In genomic region chr11:62608826-62609675, GRCm38 (mm10) we compare ENCODE assay signal across 17 mouse cellular contexts. TPM values are rescaled to one million over a fixed set of nuclear protein-coding genes. Genes with fewer than 3 reads are reported as not detected.
DNase-seq lines count a peak whose midpoint lies in the region; ATAC-seq and TF ChIP-seq lines count a peak whose summit lies in the region.
"Had no signal": no experiment of that assay in that cellular context is flagged by ENCODE, and none has a peak within 500 bp of the region (broad histone marks: within the 10 kb centered on the region; RNA-seq: fewer than 3 reads in every experiment).

No protein-coding gene starts in this region.

- H3K9me3 ChIP-seq in lung, postnatal 0 days (ENCODE audit: low read length), result no peaks in the 10 kb centered on the region
- H3K9me3 ChIP-seq: intestine, embryonic 15.5 days; limb, embryonic 15.5 days; midbrain, embryonic 12.5 days; neural tube, embryonic 13.5 days had no signal

- no peak overlapping the region for H3K4me2 ChIP-seq in lung, postnatal 0 days (replicated peaks; ENCODE audit: low read depth, low read length)
- no peak overlapping the region for H3K4me2 ChIP-seq in myocyte (ENCODE audit: low read depth)
- H3K4me2 ChIP-seq: intestine, embryonic 15.5 days; limb, embryonic 15.5 days; midbrain, embryonic 12.5 days; neural tube, embryonic 13.5 days had no signal

- no peak for ATAC-seq in lung, postnatal 0 days
- ATAC-seq in erythroblast, adult 5-6 weeks (replicated peaks; ENCODE audit: low FRiP score, poor library complexity, severe bottlenecking), result no peak
- ATAC-seq: intestine, embryonic 15.5 days had no signal

- peak; percentile 10 for DNase-seq in lung, postnatal 14 days
- no peak for DNase-seq in lung, postnatal 0 days (ENCODE audit: low spot score)
- DNase-seq in R1 (ENCODE audit: low read depth, low spot score), result peak; percentile 39
- peak; percentile 32 for DNase-seq in induced T-regulatory cell, adult 2 months (ENCODE audit: low read depth)
- DNase-seq in adrenal gland, adult 2 months, result no peak
- DNase-seq: cerebellum, adult 8-10 months; kidney, postnatal 10 days; retina, postnatal 1 day; spleen, adult 18-20 months; thymus, adult 2 months had no signal

- 68% methylated on average over 10 of the region's 10 CpGs for WGBS in lung, postnatal 0 days

- no peak overlapping the region for H3K4me3 ChIP-seq in lung, postnatal 0 days (ENCODE audit: low read depth, low read length)
- H3K4me3 ChIP-seq in myocyte, result no peak overlapping the region
- H3K4me3 ChIP-seq: intestine, embryonic 15.5 days; left cerebral cortex, adult 2 months; limb, embryonic 15.5 days; midbrain, embryonic 12.5 days; neural tube, embryonic 13.5 days had no signal

- H3K27ac ChIP-seq in lung, postnatal 0 days (ENCODE audit: low read length), result no peak overlapping the region
- H3K27ac ChIP-seq: intestine, embryonic 15.5 days; left cerebral cortex, adult 2 months; limb, embryonic 15.5 days; midbrain, embryonic 12.5 days; neural tube, embryonic 13.5 days had no signal

- no peak overlapping the region for H3ac ChIP-seq in myocyte (ENCODE audit: control insufficient read depth, insufficient read length)

- TF ChIP-seq CTCF in lung, postnatal 0 days (IDR thresholded peaks at IDR 0.05), result no peak

- H3K36me3 ChIP-seq in lung, postnatal 0 days (ENCODE audit: insufficient read depth, low read length), result peaks cover 12% of the 10 kb centered on the region
- peaks cover 33% of the 10 kb centered on the region for H3K36me3 ChIP-seq in myocyte (ENCODE audit: control insufficient read depth, insufficient read depth)

- TF ChIP-seq EP300 in lung, postnatal 0 days (IDR thresholded peaks at IDR 0.05), result no peak

- H3K9ac ChIP-seq in lung, postnatal 0 days (replicated peaks; ENCODE audit: low read depth), result no peak overlapping the region
- H3K9ac ChIP-seq: intestine, embryonic 15.5 days; limb, embryonic 15.5 days; midbrain, embryonic 12.5 days; neural tube, embryonic 13.5 days had no signal

- H3K79me2 ChIP-seq in myocyte (ENCODE audit: control insufficient read depth, insufficient read depth), result peaks cover 12% of the 10 kb centered on the region

- no peaks in the 10 kb centered on the region for H3K27me3 ChIP-seq in lung, postnatal 0 days (replicated peaks; ENCODE audit: insufficient read depth, low read length)
- H3K27me3 ChIP-seq in myocyte (ENCODE audit: control insufficient read depth, insufficient read depth, insufficient read length), result no peaks in the 10 kb centered on the region
- H3K27me3 ChIP-seq: intestine, embryonic 15.5 days; limb, embryonic 15.5 days; midbrain, embryonic 12.5 days; neural tube, embryonic 13.5 days had no signal

- no peaks in the 10 kb centered on the region for H3K4me1 ChIP-seq in lung, postnatal 0 days (ENCODE audit: insufficient read depth, low read depth, low read length)

- peak; percentile 17 for TF ChIP-seq POLR2A in myocyte (IDR thresholded peaks at IDR 0.05; ENCODE audit: insufficient read length, low read depth)

TF ChIP-seq in myocyte, 11 proteins besides CTCF, POLR2A, EP300 and RAD21:
- TF ChIP-seq USF1 (IDR thresholded peaks at IDR 0.05; ENCODE audit: low read depth) (no peak), TCF3 (IDR thresholded peaks at IDR 0.05; ENCODE audit: insufficient read length, low read depth) (no peak)

RNA-seq across cellular contexts. Expression of gene Trpv2, which starts 34.8 kb away (rescaled TPM):
- 6.1 and 6.2 TPM in 2 replicates for polyA plus RNA-seq in lung, postnatal 0 days (2015; fragmentation: Nextera tagmentation; extraction: Ambion mirVana)
- polyA plus RNA-seq in myocyte (2012; fragmentation: generic; extraction: Trizol), result 5.4 TPM
- total RNA-seq in erythroblast, adult 5-6 weeks (2015; ENCODE audit: low replicate concordance), result 2.3 and 4.2 TPM in 2 replicates
- 6.8 and 7.7 TPM in 2 replicates for total RNA-seq in erythroblast, adult 5-6 weeks (2017; ENCODE audit: low replicate concordance)
- total RNA-seq in adrenal gland, adult 2 months (2021), result 1 to 10 TPM; 2.7 to 4.2 TPM
- polyA plus RNA-seq in adrenal gland, adult 2 months (2012; rRNA removed), result 2.7 and 3.9 TPM in 2 replicates

RNA-seq across cellular contexts. Expression of gene Lrrc75a, which starts 39.3 kb away (rescaled TPM):
- 15.0 and 18.2 TPM in 2 replicates for polyA plus RNA-seq in lung, postnatal 0 days (2015; fragmentation: Nextera tagmentation; extraction: Ambion mirVana)
- 19.5 TPM for polyA plus RNA-seq in myocyte (2012; fragmentation: generic; extraction: Trizol)
- total RNA-seq in erythroblast, adult 5-6 weeks (2015; ENCODE audit: low replicate concordance), result not detected in 2 replicates
- 0.84 and 1.5 TPM in 2 replicates for total RNA-seq in erythroblast, adult 5-6 weeks (2017; ENCODE audit: low replicate concordance)
- 10 to 100 TPM; 17.5 to 40.5 TPM for total RNA-seq in adrenal gland, adult 2 months (2021)
- 46.9 and 73.5 TPM in 2 replicates for polyA plus RNA-seq in adrenal gland, adult 2 months (2012; rRNA removed)

RNA-seq across cellular contexts. Expression of gene Mmgt2, which starts 39.4 kb away (rescaled TPM):
- polyA plus RNA-seq in lung, postnatal 0 days (2015; fragmentation: Nextera tagmentation; extraction: Ambion mirVana), result 22.3 and 27.9 TPM in 2 replicates
- 29.2 TPM for polyA plus RNA-seq in myocyte (2012; fragmentation: generic; extraction: Trizol)
- total RNA-seq in erythroblast, adult 5-6 weeks (2015; ENCODE audit: low replicate concordance), result 1.3 and 1.5 TPM in 2 replicates
- total RNA-seq in erythroblast, adult 5-6 weeks (2017; ENCODE audit: low replicate concordance), result 2.8 TPM in 1 of 2 replicates, not detected in the other
- total RNA-seq in adrenal gland, adult 2 months (2021), result 10 to 100 TPM; 34.5 to 47.3 TPM
- polyA plus RNA-seq in adrenal gland, adult 2 months (2012; rRNA removed), result 87.2 and 88.1 TPM in 2 replicates

RNA-seq across cellular contexts. Expression of gene Ubb, which starts 58.1 kb away (rescaled TPM):
- polyA plus RNA-seq in lung, postnatal 0 days (2015; fragmentation: Nextera tagmentation; extraction: Ambion mirVana), result 2,346 and 2,640 TPM in 2 replicates
- 2,028 TPM for polyA plus RNA-seq in myocyte (2012; fragmentation: generic; extraction: Trizol)
- 1,189 and 1,264 TPM in 2 replicates for total RNA-seq in erythroblast, adult 5-6 weeks (2015; ENCODE audit: low replicate concordance)
- total RNA-seq in erythroblast, adult 5-6 weeks (2017; ENCODE audit: low replicate concordance), result 1,425 and 1,690 TPM in 2 replicates
- total RNA-seq in adrenal gland, adult 2 months (2021), result 1,000 to 10,000 TPM; 1,385 to 1,758 TPM
- 1,114 and 1,206 TPM in 2 replicates for polyA plus RNA-seq in adrenal gland, adult 2 months (2012; rRNA removed)

Comparison
In these comparisons a context has a peak if more than half of its experiments do, and no peak if none do; other contexts are left out.
1. DNase-seq: peak in lung, postnatal 14 days (single experiment), R1 (single experiment) and induced T-regulatory cell, adult 2 months (single experiment); none in lung, postnatal 0 days (single experiment) and adrenal gland, adult 2 months (single experiment).